Mouse (Mus musculus) gastrocnemius, postnatal 36 days (tissue): ENCODE results near the gene Mad1l1. TPM values are rescaled to one million over a fixed set of nuclear protein-coding genes. Genes with fewer than 3 reads are reported as not detected.

ENCODE experiments used
- DNase-seq, 2 experiments: peaks; one replicate each; pipeline ENCODE4 v3.0.0; 2022
- intact Hi-C: fragments of 180-260 bp; cut with DNase I; formaldehyde crosslinking; loops from one replicate; pipeline ENCODE4 v1.15.1; 2025
- total RNA-seq, 2 experiments: library from RNA; stranded (reverse); gene quantifications; 2 replicates each; pipeline ENCODE4 v1.2.3; 2021

Mad1l1 gene
- total RNA-seq, 2 experiments from 2014 or later, result 6.5 to 7.1 TPM

GRCm38 (mm10) chr5:140191539-140191938, 129.8 kb downstream of the Mad1l1 start:
- intact Hi-C loops, result loop anchor here (10.0 kb wide), 1 partner anchor 213 kb away; no protein-coding TSS in a partner anchor
- no peak for DNase-seq

- intact Hi-C loops, result no loop called here
- no peak for DNase-seq
Measured at GRCm38 (mm10) chr5:140186351-140186750, 135.0 kb downstream of the Mad1l1 start.

GRCm38 (mm10) chr5:140185757-140186156, 135.6 kb downstream of the Mad1l1 start:
- intact Hi-C loops, result no loop called here
- no peak for DNase-seq

- intact Hi-C loops, result no loop called here
- no peak for DNase-seq
Measured at GRCm38 (mm10) chr5:140183387-140183786, 138.0 kb downstream of the Mad1l1 start.

GRCm38 (mm10) chr5:140182351-140182750, 139.0 kb downstream of the Mad1l1 start:
- DNase-seq, result no peak
- intact Hi-C loops, result no loop called here

GRCm38 (mm10) chr5:140180016-140180415, 141.3 kb downstream of the Mad1l1 start:
- intact Hi-C loops, result no loop called here
- DNase-seq, result no peak

- peak; percentile 27 to 43 for DNase-seq
- intact Hi-C loops, result no loop called here
Measured at GRCm38 (mm10) chr5:140178058-140178690, 143.2 kb downstream of the Mad1l1 start.

GRCm38 (mm10) chr5:140177582-140177981, 143.8 kb downstream of the Mad1l1 start:
- intact Hi-C loops, result no loop called here
- DNase-seq, result no peak

- DNase-seq, result no peak
- intact Hi-C loops, result no loop called here
Measured at GRCm38 (mm10) chr5:140176370-140176769, 145.0 kb downstream of the Mad1l1 start.

- intact Hi-C loops, result no loop called here
- no peak for DNase-seq
Measured at GRCm38 (mm10) chr5:140174814-140175490, 146.4 kb downstream of the Mad1l1 start.

- no peak for DNase-seq
- intact Hi-C loops, result no loop called here
Measured at GRCm38 (mm10) chr5:140174066-140174465, 147.3 kb downstream of the Mad1l1 start.

GRCm38 (mm10) chr5:140173181-140173580, 148.2 kb downstream of the Mad1l1 start:
- DNase-seq, result no peak
- intact Hi-C loops, result no loop called here

GRCm38 (mm10) chr5:140171710-140172109, 149.6 kb downstream of the Mad1l1 start:
- DNase-seq, result no peak
- intact Hi-C loops, result no loop called here

GRCm38 (mm10) chr5:140167531-140167930, 153.8 kb downstream of the Mad1l1 start:
- no peak for DNase-seq
- intact Hi-C loops, result no loop called here

- intact Hi-C loops, result no loop called here
- no peak for DNase-seq
Measured at GRCm38 (mm10) chr5:140167080-140167479, 154.3 kb downstream of the Mad1l1 start.

GRCm38 (mm10) chr5:140163947-140164346, 157.4 kb downstream of the Mad1l1 start:
- intact Hi-C loops, result no loop called here
- DNase-seq, result no peak

- no peak for DNase-seq
- intact Hi-C loops, result no loop called here
Measured at GRCm38 (mm10) chr5:140162071-140162845, 159.1 kb downstream of the Mad1l1 start.

- DNase-seq, result no peak
- intact Hi-C loops, result no loop called here
Measured at GRCm38 (mm10) chr5:140159007-140159406, 162.3 kb downstream of the Mad1l1 start.

GRCm38 (mm10) chr5:140157886-140158627, 163.3 kb downstream of the Mad1l1 start:
- intact Hi-C loops, result no loop called here
- no peak for DNase-seq

GRCm38 (mm10) chr5:140154166-140154565, 167.2 kb downstream of the Mad1l1 start:
- DNase-seq, result no peak

GRCm38 (mm10) chr5:140151871-140152270, 169.5 kb downstream of the Mad1l1 start:
- no peak for DNase-seq
- intact Hi-C loops, result no loop called here

More at GRCm38 (mm10) chr5:140154166-140154565, 167.2 kb downstream of the Mad1l1 start:
- intact Hi-C loops, result no loop called here
